Mouse (Mus musculus) embryonic fibroblast, embryonic 13.5 days (primary cell): ENCODE measurements at regions not wholly inside any gene's neighbourhood (a gene's known extent, or its start where the extent isn't known, plus 50 kb on each side); places are given as distances from the start of the nearest gene placed in this dataset.

ENCODE experiments used
- CTCF ChIP-seq: IDR thresholded peaks from 2 replicates; pipeline ENCODE4 v1.5.1; 2011; ENCODE audit warnings: mild to moderate bottlenecking, control low read depth, low read length, moderate library complexity, borderline replicate concordance; ENCODE audit not compliant: insufficient read depth
- POLR2A ChIP-seq: IDR thresholded peaks from 2 replicates; pipeline ENCODE4 v1.6.1; 2011; ENCODE audit warnings: low read depth, mild to moderate bottlenecking, control low read depth, low read length, moderate library complexity

DNA sequence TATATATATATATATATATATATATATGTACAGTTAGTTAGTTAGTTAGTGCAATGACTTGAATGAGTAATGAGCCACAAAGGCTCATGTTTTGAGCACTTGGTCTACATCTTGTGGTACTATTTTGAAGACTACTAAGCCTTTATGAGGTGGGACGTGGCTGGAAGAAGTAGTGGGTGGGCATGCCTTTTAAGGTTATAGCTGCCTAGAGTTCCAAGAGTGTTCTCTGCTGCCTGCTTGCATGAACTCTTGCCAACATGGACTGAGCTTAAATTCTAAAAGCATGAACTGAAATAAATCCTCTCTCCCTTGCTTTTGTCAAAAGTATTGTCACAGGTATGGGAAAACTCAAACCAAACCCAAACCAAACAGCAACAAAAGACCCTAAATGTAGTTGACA lies 465.1 kb upstream of the Gm5150 start:
- TF ChIP-seq CTCF (no peak), POLR2A (no peak)
